Mouse (Mus musculus): ENCODE data around the gene Tuba1c.

DNA sequence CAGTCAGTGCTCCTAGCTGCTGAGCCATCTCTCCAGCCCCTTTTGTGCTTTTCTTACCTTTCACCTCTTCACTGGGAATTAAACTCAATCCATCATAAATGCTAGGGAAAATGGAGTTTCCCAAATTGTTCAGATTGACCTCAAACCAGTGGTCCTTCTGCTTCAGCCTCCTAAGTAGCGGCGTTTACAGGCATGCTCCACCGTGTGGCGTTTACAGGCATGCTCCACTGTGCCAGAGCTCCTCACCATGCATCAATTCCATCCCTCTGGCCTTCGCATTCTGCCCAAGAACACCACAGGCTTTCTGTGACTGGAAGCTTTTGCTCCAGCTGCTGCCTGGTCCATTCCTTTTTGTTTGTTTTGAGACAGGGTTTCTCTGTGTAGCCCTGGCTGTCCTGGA is 2.6 kb upstream of the Tuba1c start:
- no peak for TF ChIP-seq FOSL1 (IDR thresholded peaks at IDR 0.05; ENCODE audit: insufficient read depth, low read length, poor library complexity, severe bottlenecking)
- no peak for TF ChIP-seq CTCF (IDR thresholded peaks at IDR 0.05; ENCODE audit: control insufficient read depth, insufficient read depth, insufficient read length)
- TF ChIP-seq USF1 (IDR thresholded peaks at IDR 0.05; ENCODE audit: low read depth) = no peak
- no peak for TF ChIP-seq MAX (IDR thresholded peaks at IDR 0.05)
- no peak for TF ChIP-seq MYOG (IDR thresholded peaks at IDR 0.05; ENCODE audit: control insufficient read depth, extremely low read depth, insufficient read length)

Measured in C2C12 (cell line).